Mouse (Mus musculus) limb, embryonic 12.5 days (tissue): ENCODE data around the gene Rad51c. TPM values are rescaled to one million over a fixed set of nuclear protein-coding genes. Genes with fewer than 3 reads are reported as not detected.
"Not testable (repeated sequence)": the region's sequence is repeated elsewhere in the genome, so short reads cannot be mapped to it uniquely, and the experiment has no call there.

ENCODE experiments used
- ATAC-seq: fragments of 200-750 bp; cut with Nextera tagmentation; 2 replicates; pipeline ENCODE4 v1.8.0; 2017; ENCODE audit warnings: low read depth, moderate TSS enrichment; ENCODE audit not compliant: insufficient number of reproducible peaks, insufficient read depth, low FRiP score, low TSS enrichment
- H3K27ac ChIP-seq: fragments of 300-500 bp; sonication (generic); 2 replicates; pipeline ENCODE4 v1.5.1; 2016; ENCODE audit warnings: mild to moderate bottlenecking, moderate library complexity
- H3K27me3 ChIP-seq: fragments of 300-500 bp; sonication (generic); 2 replicates; pipeline ENCODE4 v1.6.1; 2016; ENCODE audit warnings: mild to moderate bottlenecking, moderate library complexity
- H3K36me3 ChIP-seq: fragments of 300-500 bp; sonication (generic); 2 replicates; pipeline ENCODE4 v1.6.1; 2016; ENCODE audit warnings: mild to moderate bottlenecking, moderate library complexity
- H3K4me1 ChIP-seq: fragments of 300-500 bp; sonication (generic); replicated peaks from 2 replicates; pipeline ENCODE4 v1.6.1; 2016
- H3K4me2 ChIP-seq: fragments of 300-500 bp; sonication (generic); 2 replicates; pipeline ENCODE4 v1.6.1; 2016; ENCODE audit warnings: mild to moderate bottlenecking, moderate library complexity
- H3K4me3 ChIP-seq: fragments of 300-500 bp; sonication (generic); replicated peaks from 2 replicates; pipeline ENCODE4 v1.5.1; 2016; ENCODE audit warnings: mild to moderate bottlenecking
- H3K9ac ChIP-seq: fragments of 300-500 bp; sonication (generic); replicated peaks from 2 replicates; pipeline ENCODE4 v1.6.1; 2016; ENCODE audit warnings: mild to moderate bottlenecking, moderate library complexity
- H3K9me3 ChIP-seq: fragments of 300-500 bp; sonication (generic); 2 replicates; pipeline ENCODE4 v1.6.1; 2016; ENCODE audit warnings: mild to moderate bottlenecking, moderate library complexity
- WGBS: fragments of 180-500 bp; shearing (Covaris S2); methylation state at CpG from one replicate; pipeline ENCODE4 v1.1.7; 2016; 5-methylcytosine and 5-hydroxymethylcytosine counted together
- polyA plus RNA-seq: library from polyadenylated mRNA; unstranded; fragments of >200 nt; fragmentation: Nextera tagmentation; extraction: Ambion mirVana; gene quantifications from 2 replicates; pipeline ENCODE4 v1.2.1, GENCODE M21; 2016

Gene Rad51c
- 11.8 and 12.3 TPM in 2 replicates for polyA plus RNA-seq

DNA sequence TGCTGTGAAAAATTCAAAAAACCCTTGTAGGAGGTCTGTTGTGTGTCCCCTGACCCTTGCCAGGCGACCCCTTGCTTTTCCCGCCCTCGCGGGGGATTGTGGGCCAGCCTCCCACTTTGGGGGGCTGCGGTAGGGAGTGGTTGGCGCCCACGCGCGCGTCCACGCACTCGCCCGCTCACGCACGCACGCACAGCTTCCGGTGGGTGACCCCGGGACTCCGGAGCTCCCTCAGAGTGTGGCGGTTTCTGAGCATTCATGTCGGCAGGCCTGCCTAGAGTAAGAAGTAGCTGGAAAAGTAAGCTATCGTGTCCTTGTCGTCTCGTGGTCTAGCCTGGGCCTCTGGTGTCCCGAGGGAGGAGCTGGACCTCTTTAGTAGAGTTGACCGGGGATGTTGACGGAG is at the start of gene Rad51c, which contains the start of gene Tex14:
Gene Rad51c, minus strand, starts transcription at position 79 of the 400 bp plus-strand sequence.
Gene Tex14, plus strand, starts transcription at position 190 of the 400 bp plus-strand sequence.
- 81% methylated on average over 27 of the region's 27 CpGs for WGBS
- no peaks in the 10 kb centered on the region for H3K27me3 ChIP-seq
- H3K4me2 ChIP-seq = peak within 1 kb of the TSS; percentile 63
- H3K27ac ChIP-seq = peak within 1 kb of the TSS; percentile 97
- ATAC-seq = no peak
- no peaks in the 10 kb centered on the region for H3K9me3 ChIP-seq
- peaks cover 20% of the 10 kb centered on the region for H3K36me3 ChIP-seq
- peaks cover 3% of the 10 kb centered on the region for H3K4me1 ChIP-seq
- H3K9ac ChIP-seq = peak within 1 kb of the TSS; percentile 78
- H3K4me3 ChIP-seq = peak within 1 kb of the TSS; percentile 56

- no peak overlapping the region for H3K9ac ChIP-seq
- H3K4me3 ChIP-seq = no peak overlapping the region
- no peak for ATAC-seq
- 90% methylated on average over 2 of the region's 2 CpGs for WGBS
- no peak overlapping the region for H3K27ac ChIP-seq
- no peaks in the 10 kb centered on the region for H3K36me3 ChIP-seq
- H3K4me1 ChIP-seq = peaks cover 13% of the 10 kb centered on the region
- no peaks in the 10 kb centered on the region for H3K9me3 ChIP-seq
- no peak overlapping the region for H3K4me2 ChIP-seq
- H3K27me3 ChIP-seq = no peaks in the 10 kb centered on the region
These were observed 49.4 kb upstream of the Rad51c start for GRCm38 (mm10) chr11:87454035-87454690.

DNA sequence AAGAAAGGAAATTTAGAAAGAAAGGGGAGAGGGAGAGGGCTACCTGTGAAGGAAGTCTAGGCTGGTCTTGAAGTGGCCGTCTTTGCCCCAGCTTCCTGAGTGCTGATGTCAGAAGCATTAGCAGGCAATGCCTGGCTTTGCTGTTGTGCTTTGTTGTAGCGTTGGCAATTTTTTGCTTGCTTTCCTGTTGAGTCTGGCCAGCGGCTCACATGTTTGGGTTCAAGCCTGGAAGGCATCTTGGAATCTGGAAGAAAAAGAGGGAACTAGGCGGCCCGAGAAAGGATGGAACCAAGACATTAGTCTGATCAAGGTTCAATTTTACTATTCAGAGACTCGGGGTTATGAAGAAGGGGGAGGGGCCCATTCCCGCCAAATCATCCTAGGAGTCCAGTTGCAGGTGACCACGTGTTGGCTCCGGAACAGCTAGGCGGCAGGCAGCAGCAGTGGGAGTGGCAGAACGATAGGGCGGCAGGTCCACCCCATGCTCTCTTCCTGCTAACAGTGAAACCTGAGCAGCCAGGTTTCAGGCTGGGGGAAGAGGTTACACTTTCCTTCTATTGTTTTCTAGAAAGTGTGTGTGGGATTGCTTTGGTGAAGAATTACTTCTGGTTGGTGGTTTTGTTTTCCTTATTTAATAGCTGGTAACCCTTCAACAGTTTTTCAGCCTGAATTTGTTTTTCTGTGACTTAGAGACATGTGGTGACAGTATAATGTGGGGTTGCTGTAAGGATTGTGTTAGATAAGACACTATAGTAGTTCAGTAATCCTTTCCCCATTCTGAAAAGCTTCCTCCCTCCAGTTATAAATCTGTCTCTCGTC is 48.7 kb upstream of the Rad51c start:
- H3K27me3 ChIP-seq = no peaks in the 10 kb centered on the region
- H3K36me3 ChIP-seq = no peaks in the 10 kb centered on the region
- H3K4me3 ChIP-seq = no peak overlapping the region
- H3K9me3 ChIP-seq = no peaks in the 10 kb centered on the region
- 18% methylated on average over 13 of the region's 13 CpGs for WGBS
- H3K4me1 ChIP-seq = peaks cover 13% of the 10 kb centered on the region
- H3K27ac ChIP-seq = peak overlapping the region; percentile 54
- peak overlapping the region; percentile 38 for H3K4me2 ChIP-seq
- H3K9ac ChIP-seq = no peak overlapping the region
- no peak for ATAC-seq

GRCm38 (mm10) chr11:87452779-87453178 is 48.0 kb upstream of the Rad51c start:
- H3K4me3 ChIP-seq, ATAC-seq, H3K36me3 ChIP-seq, H3K27me3 ChIP-seq, H3K9ac ChIP-seq, H3K9me3 ChIP-seq: not testable (repeated sequence)
- Histone ChIP-seq H3K27ac (peak overlapping the region; percentile 54), H3K4me2 (peak overlapping the region; percentile 38), H3K4me1 (peaks cover 13% of the 10 kb centered on the region)
- WGBS = 73% methylated on average over 8 of the region's 8 CpGs

DNA sequence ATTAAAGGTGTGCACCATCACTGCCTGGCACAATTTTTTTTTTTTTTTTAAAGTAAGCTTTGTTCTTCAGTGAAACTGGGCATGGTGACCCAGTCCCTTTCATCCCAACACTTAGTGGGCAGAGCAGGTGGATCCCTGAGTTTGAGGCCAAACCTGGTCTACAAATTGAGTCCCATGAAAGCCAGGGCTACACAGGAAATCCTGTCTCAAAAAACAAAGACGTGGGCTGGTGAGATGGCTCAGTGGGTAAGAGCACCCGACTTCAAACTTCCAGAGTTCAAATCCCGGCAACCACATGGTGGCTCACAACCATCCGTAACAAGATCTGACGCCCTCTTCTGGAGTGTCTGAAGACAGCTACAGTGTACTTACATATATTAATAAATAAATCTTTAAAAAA is 45.1 kb upstream of the Rad51c start:
- not testable (repeated sequence) for H3K9ac ChIP-seq, H3K4me3 ChIP-seq, H3K4me2 ChIP-seq, H3K36me3 ChIP-seq, H3K27ac ChIP-seq, H3K9me3 ChIP-seq, H3K27me3 ChIP-seq, ATAC-seq
- WGBS = 62% methylated on average over 5 of the region's 5 CpGs
- peaks cover 13% of the 10 kb centered on the region for H3K4me1 ChIP-seq

GRCm38 (mm10) chr11:87449200-87449547 is 44.4 kb upstream of the Rad51c start:
- Histone ChIP-seq H3K9me3 (no peaks in the 10 kb centered on the region), H3K27ac (peak overlapping the region; percentile 20), H3K4me3 (no peak overlapping the region), H3K27me3 (no peaks in the 10 kb centered on the region), H3K9ac (no peak overlapping the region), H3K4me1 (peaks cover 13% of the 10 kb centered on the region), H3K36me3 (no peaks in the 10 kb centered on the region), H3K4me2 (no peak overlapping the region)
- no peak for ATAC-seq
- 4% methylated on average over 3 of the region's 3 CpGs for WGBS

GRCm38 (mm10) chr11:87448476-87449199 is 43.9 kb upstream of the Rad51c start:
- not testable (repeated sequence) for H3K4me1 ChIP-seq, H3K27me3 ChIP-seq, H3K36me3 ChIP-seq, H3K9me3 ChIP-seq, H3K4me3 ChIP-seq, H3K9ac ChIP-seq
- Histone ChIP-seq H3K4me2 (peak overlapping the region; percentile 61; the same call in 1 of the 2 replicates), H3K27ac (peak overlapping the region; percentile 20)
- ATAC-seq = peak; percentile 96
- under 1% methylated on average over 6 of the region's 32 CpGs for WGBS

DNA sequence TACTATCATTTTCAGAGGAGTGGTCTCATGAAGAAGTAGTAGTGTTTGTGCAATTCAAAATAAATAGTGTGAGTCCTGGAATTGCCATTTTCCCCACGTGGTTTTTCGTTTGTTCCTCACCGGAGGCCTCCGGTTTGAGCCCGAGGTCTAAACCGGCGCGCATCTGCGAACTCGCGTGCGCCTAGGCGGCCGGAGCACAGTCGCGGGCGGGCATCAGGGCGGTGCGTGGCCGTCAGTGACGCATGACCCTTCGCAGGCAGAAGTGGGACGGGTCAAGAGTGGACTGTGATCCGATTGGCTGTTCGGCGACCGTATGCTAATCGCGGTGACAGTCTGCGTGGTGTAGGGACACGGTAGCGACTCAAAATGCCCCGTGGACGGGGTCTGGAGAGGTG is 43.3 kb upstream of the Rad51c start:
- not testable (repeated sequence) for H3K27me3 ChIP-seq, H3K36me3 ChIP-seq, H3K4me1 ChIP-seq, H3K9me3 ChIP-seq, H3K27ac ChIP-seq
- peak; percentile 91 for ATAC-seq
- peak overlapping the region; percentile 38 for H3K4me3 ChIP-seq
- H3K9ac ChIP-seq = peak overlapping the region; percentile 45; the same call in 1 of the 2 replicates
- peak overlapping the region; percentile 61 for H3K4me2 ChIP-seq
- WGBS = 0% methylated on average over 33 of the region's 34 CpGs

GRCm38 (mm10) chr11:87447429-87447828 is 42.7 kb upstream of the Rad51c start:
- Histone ChIP-seq H3K4me1 (no peaks in the 10 kb centered on the region), H3K4me3 (no peak overlapping the region), H3K36me3 (no peaks in the 10 kb centered on the region), H3K9ac (no peak overlapping the region), H3K4me2 (0 out of 2 replicates have a peak overlapping the region, but pooled peaks have one; percentile 61), H3K27ac (no peak overlapping the region), H3K9me3 (no peaks in the 10 kb centered on the region), H3K27me3 (no peaks in the 10 kb centered on the region)
- ATAC-seq = no peak

GRCm38 (mm10) chr11:87446159-87446558 is 41.4 kb upstream of the Rad51c start:
- H3K4me2 ChIP-seq = no peak overlapping the region
- WGBS = 95% methylated on average over 3 of the region's 3 CpGs
- no peak for ATAC-seq
- H3K4me3 ChIP-seq = no peak overlapping the region
- no peaks in the 10 kb centered on the region for H3K4me1 ChIP-seq
- no peaks in the 10 kb centered on the region for H3K27me3 ChIP-seq
- H3K36me3 ChIP-seq = no peaks in the 10 kb centered on the region
- no peak overlapping the region for H3K9ac ChIP-seq
- H3K27ac ChIP-seq = no peak overlapping the region
- no peaks in the 10 kb centered on the region for H3K9me3 ChIP-seq

DNA sequence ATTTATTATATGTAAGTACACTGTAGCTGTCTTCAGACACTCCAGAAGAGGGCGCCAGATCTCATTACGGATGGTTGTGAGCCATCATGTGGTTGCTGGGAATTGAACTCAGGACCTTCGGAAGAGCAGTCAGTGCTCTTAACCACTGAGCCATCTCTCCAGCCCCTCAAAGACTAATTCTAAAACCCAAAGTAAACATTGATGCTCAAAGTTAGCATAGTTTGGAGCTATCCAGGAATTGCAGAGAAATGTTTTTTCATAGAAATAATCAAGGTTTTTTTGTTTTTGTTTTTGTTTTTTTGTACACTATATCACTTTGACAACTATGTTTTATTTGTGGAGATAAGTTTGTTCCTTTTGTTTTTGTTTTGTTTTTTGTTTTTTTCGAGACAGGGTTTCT is 40.8 kb upstream of the Rad51c start:
- H3K27ac ChIP-seq, H3K4me2 ChIP-seq, H3K27me3 ChIP-seq, H3K9me3 ChIP-seq, H3K36me3 ChIP-seq, ATAC-seq, H3K4me3 ChIP-seq, H3K9ac ChIP-seq, H3K4me1 ChIP-seq: not testable (repeated sequence)
- WGBS = 57% methylated on average over 4 of the region's 4 CpGs
